Mouse (Mus musculus) midbrain, embryonic 13.5 days (tissue): ENCODE data around the gene Pgc. TPM values are rescaled to one million over a fixed set of nuclear protein-coding genes. Genes with fewer than 3 reads are reported as not detected.
A peak's percentile ranks its signal among the peaks of the same experiment; 100 is the strongest.

ENCODE experiments used
- ATAC-seq: fragments of 200-750 bp; cut with Nextera tagmentation; 2 replicates; pipeline ENCODE4 v1.8.0; 2017; ENCODE audit warnings: mild to moderate bottlenecking, moderate TSS enrichment, moderate library complexity
- H3K27ac ChIP-seq: fragments of 300-500 bp; sonication (generic); 2 replicates; pipeline ENCODE4 v1.5.1; 2015; ENCODE audit warnings: inconsistent platforms, mild to moderate bottlenecking, moderate library complexity
- H3K27me3 ChIP-seq: fragments of 300-500 bp; sonication (generic); 2 replicates; pipeline ENCODE4 v1.6.1; 2015; ENCODE audit warnings: mild to moderate bottlenecking, inconsistent platforms
- H3K36me3 ChIP-seq: fragments of 300-500 bp; sonication (generic); 2 replicates; pipeline ENCODE4 v1.6.1; 2015; ENCODE audit warnings: mild to moderate bottlenecking, inconsistent platforms
- H3K4me1 ChIP-seq: fragments of 300-500 bp; sonication (generic); replicated peaks from 2 replicates; pipeline ENCODE4 v1.6.1; 2015; ENCODE audit warnings: inconsistent platforms
- H3K4me2 ChIP-seq: fragments of 300-500 bp; sonication (generic); replicated peaks from 2 replicates; pipeline ENCODE4 v1.6.1; 2015; ENCODE audit warnings: moderate library complexity, mild to moderate bottlenecking, inconsistent platforms
- H3K4me3 ChIP-seq: fragments of 300-500 bp; sonication (generic); replicated peaks from 2 replicates; pipeline ENCODE4 v1.5.1; 2015; ENCODE audit warnings: mild to moderate bottlenecking, inconsistent platforms
- H3K9ac ChIP-seq: fragments of 300-500 bp; sonication (generic); replicated peaks from 2 replicates; pipeline ENCODE4 v1.6.1; 2015; ENCODE audit warnings: mild to moderate bottlenecking, inconsistent platforms
- H3K9me3 ChIP-seq: fragments of 300-500 bp; sonication (generic); 2 replicates; pipeline ENCODE4 v1.6.1; 2016; ENCODE audit warnings: mild to moderate bottlenecking, inconsistent platforms
- WGBS: fragments of 180-500 bp; shearing (Covaris S2); methylation state at CpG from one replicate; pipeline ENCODE4 v1.1.7; 2015; 5-methylcytosine and 5-hydroxymethylcytosine counted together
- polyA plus RNA-seq: library from polyadenylated mRNA; unstranded; fragments of >200 nt; fragmentation: Nextera tagmentation; extraction: Ambion mirVana; gene quantifications from 2 replicates; pipeline ENCODE4 v1.2.1, GENCODE M21; 2015

Pgc gene
- polyA plus RNA-seq, 1 experiment from 2014 or later, result not detected

DNA sequence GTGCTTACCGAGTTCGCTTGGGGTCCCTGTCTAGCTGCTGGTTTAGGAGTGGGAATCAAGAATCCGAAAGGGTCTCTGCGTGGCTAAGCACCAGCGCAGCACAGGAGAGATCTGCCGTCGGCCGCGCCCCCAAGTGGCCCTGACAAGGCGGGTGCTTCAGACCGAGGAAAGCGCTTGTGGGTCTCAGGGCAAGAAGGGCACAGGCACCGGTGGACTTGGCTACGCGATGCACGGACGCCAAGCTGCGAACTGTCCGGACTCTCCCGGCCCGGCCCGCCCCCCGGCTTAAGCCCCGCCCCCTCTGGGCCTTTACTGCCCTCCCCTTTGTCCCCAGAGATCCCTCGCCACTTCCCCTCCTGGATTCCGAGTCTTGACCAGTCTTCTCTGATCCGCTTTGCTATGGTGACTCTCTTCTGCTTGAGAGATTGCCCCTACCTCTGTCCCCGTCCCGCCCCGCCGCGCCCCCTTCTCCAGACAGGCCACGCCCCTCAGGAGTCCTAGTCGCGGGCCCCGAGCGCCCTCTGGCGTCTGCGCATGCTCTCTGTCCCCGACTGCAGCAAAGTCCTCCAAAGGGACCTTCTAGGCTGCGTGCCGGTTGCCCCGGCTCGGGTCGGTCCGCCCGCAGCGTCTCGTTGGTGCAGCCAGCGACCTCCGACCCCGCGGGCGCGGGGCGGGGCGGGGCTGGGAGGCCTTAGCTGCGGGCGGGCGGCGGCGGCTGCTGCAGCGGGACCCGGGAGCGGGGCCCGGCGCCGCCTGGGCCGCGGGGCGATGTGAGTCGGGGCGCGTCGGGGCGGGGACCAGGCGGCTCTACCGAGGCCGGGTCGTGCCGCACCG is 31.9 kb upstream of the Pgc start, which contains the start of gene Prickle4:
Prickle4 (minus strand) TSS at position 234 of the 834 bp plus-strand sequence.
- peak; percentile 96 for ATAC-seq
- H3K9ac ChIP-seq, result peak within 1 kb of the TSS; percentile 89
- peaks cover 8% of the 10 kb centered on the region for H3K27me3 ChIP-seq
- peaks cover 19% of the 10 kb centered on the region for H3K4me1 ChIP-seq
- peaks cover 6% of the 10 kb centered on the region; the same call in 1 of the 2 replicates for H3K36me3 ChIP-seq
- H3K27ac ChIP-seq, result peak within 1 kb of the TSS; percentile 67
- H3K9me3 ChIP-seq, result no peaks in the 10 kb centered on the region
- H3K4me3 ChIP-seq, result peak within 1 kb of the TSS; percentile 74
- H3K4me2 ChIP-seq, result peak within 1 kb of the TSS; percentile 64
- WGBS, result under 1% methylated on average over 78 of the region's 82 CpGs

GRCm38 (mm10) chr17:47695337-47695710 is 31.3 kb upstream of the Pgc start:
- Histone ChIP-seq H3K4me1 (peaks cover 17% of the 10 kb centered on the region), H3K36me3 (peaks cover 12% of the 10 kb centered on the region), H3K27ac (peak overlapping the region; percentile 67), H3K9me3 (no peaks in the 10 kb centered on the region), H3K9ac (peak overlapping the region; percentile 89), H3K4me3 (peak overlapping the region; percentile 74), H3K4me2 (peak overlapping the region; percentile 64), H3K27me3 (peaks cover 8% of the 10 kb centered on the region)
- no peak for ATAC-seq
- WGBS, result 0% methylated on average over 22 of the region's 23 CpGs

GRCm38 (mm10) chr17:47698156-47698555 is 28.5 kb upstream of the Pgc start:
- peaks cover 17% of the 10 kb centered on the region for H3K4me1 ChIP-seq
- H3K4me3 ChIP-seq, result no peak overlapping the region
- 90% methylated on average over 10 of the region's 10 CpGs for WGBS

GRCm38 (mm10) chr17:47699055-47699454 is 27.6 kb upstream of the Pgc start:
- no peak overlapping the region for H3K4me2 ChIP-seq
- peaks cover 12% of the 10 kb centered on the region for H3K4me1 ChIP-seq
- no peak overlapping the region for H3K4me3 ChIP-seq
- WGBS, result 83% methylated on average over 2 of the region's 2 CpGs
- H3K9ac ChIP-seq, result no peak overlapping the region
- H3K36me3 ChIP-seq, result peaks cover 49% of the 10 kb centered on the region
- H3K27me3 ChIP-seq, result peaks cover 8% of the 10 kb centered on the region; the same call in 1 of the 2 replicates
- no peak overlapping the region for H3K27ac ChIP-seq
- ATAC-seq, result no peak
- no peaks in the 10 kb centered on the region for H3K9me3 ChIP-seq

More at GRCm38 (mm10) chr17:47698156-47698555, 28.5 kb upstream of the Pgc start:
- peaks cover 40% of the 10 kb centered on the region for H3K36me3 ChIP-seq
- no peak for ATAC-seq
- H3K27ac ChIP-seq, result no peak overlapping the region
- peaks cover 11% of the 10 kb centered on the region for H3K27me3 ChIP-seq
- H3K4me2 ChIP-seq, result no peak overlapping the region
- H3K9ac ChIP-seq, result no peak overlapping the region; the same call in 1 of the 2 replicates
- no peaks in the 10 kb centered on the region for H3K9me3 ChIP-seq

GRCm38 (mm10) chr17:47701793-47702192 is 24.8 kb upstream of the Pgc start:
- Histone ChIP-seq H3K4me1 (no peaks in the 10 kb centered on the region), H3K4me2 (no peak overlapping the region), H3K9ac (no peak overlapping the region), H3K27ac (no peak overlapping the region), H3K27me3 (peaks cover 8% of the 10 kb centered on the region; the same call in 1 of the 2 replicates), H3K36me3 (peaks cover 55% of the 10 kb centered on the region), H3K9me3 (no peaks in the 10 kb centered on the region), H3K4me3 (no peak overlapping the region)
- ATAC-seq, result no peak
- WGBS, result 85% methylated on average over 9 of the region's 9 CpGs

DNA sequence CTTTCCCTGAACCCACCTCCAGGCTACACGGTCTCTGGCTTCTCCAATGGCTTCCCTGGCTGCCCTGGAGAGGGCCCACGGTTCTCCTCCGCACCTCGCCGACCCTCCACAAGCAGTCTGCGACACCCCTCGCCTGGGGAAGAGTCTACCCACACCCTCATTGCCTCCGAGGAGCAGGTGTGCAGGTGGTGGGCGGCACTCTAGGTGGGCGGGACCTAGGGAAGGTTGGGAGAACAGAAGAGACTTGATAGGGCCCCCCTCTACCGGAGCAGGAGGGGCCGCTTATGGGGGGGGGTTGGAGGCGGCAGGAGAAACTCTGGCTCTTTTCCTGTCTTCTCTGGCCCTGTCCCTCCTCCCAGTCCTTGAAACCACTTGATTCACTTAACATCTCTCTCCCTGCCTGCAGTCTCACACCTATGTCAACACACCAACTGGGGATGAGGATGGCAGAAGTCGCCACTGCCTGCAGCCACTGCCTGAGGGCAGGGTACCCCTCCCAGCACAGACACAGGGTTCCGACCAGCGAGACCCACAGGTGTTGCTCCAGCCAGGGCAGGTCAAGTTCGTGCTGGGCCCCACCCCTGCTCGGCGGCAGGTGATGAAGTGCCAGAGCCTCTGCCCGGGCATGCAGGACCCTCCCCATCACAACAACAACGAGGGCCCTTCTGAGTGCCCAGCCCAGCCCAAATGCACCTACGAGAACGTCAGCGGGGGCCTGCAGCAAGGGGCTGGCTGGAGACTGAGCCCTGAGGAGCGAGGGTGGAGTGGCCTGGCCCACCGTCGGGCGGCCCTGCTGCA is 23.9 kb upstream of the Pgc start:
- 49% methylated on average over 28 of the region's 28 CpGs for WGBS

DNA sequence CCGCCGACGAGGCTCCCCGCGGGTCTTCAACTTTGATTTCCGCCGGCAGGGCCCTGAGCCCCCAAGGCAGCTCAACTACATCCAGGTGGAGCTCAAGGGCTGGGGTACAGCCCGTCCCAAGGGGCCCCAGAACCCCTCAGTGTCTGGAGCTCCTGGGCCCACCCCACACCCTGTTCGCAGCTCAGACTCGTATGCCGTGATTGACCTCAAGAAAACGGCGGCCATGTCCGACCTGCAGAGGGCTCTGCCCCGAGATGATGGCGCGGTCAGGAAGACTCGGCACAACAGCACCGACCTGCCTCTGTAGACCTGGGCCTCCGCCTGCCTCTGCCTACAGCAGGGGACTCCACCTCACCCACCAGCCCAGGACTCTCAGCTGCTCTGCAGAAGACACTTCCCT is 23.1 kb upstream of the Pgc start:
- Histone ChIP-seq H3K9me3 (no peaks in the 10 kb centered on the region), H3K4me2 (no peak overlapping the region), H3K4me1 (no peaks in the 10 kb centered on the region), H3K36me3 (peaks cover 55% of the 10 kb centered on the region), H3K27me3 (peaks cover 8% of the 10 kb centered on the region; the same call in 1 of the 2 replicates), H3K4me3 (no peak overlapping the region), H3K9ac (no peak overlapping the region), H3K27ac (no peak overlapping the region)
- 35% methylated on average over 20 of the region's 20 CpGs for WGBS
- peak; percentile 13; the same call in 1 of the 2 replicates for ATAC-seq

More for the DNA sequence above, 23.9 kb upstream of the Pgc start:
- no peak overlapping the region for H3K4me3 ChIP-seq
- H3K9ac ChIP-seq, result no peak overlapping the region
- H3K36me3 ChIP-seq, result peaks cover 55% of the 10 kb centered on the region
- H3K9me3 ChIP-seq, result no peaks in the 10 kb centered on the region
- ATAC-seq, result peak; percentile 15; the same call in 1 of the 2 replicates
- H3K27me3 ChIP-seq, result peaks cover 8% of the 10 kb centered on the region; the same call in 1 of the 2 replicates
- no peak overlapping the region for H3K4me2 ChIP-seq
- no peak overlapping the region for H3K27ac ChIP-seq
- H3K4me1 ChIP-seq, result no peaks in the 10 kb centered on the region

- no peak overlapping the region for H3K27ac ChIP-seq
- WGBS, result 81% methylated on average over 4 of the region's 4 CpGs
These were observed 21.9 kb upstream of the Pgc start for GRCm38 (mm10) chr17:47704692-47705091.

DNA sequence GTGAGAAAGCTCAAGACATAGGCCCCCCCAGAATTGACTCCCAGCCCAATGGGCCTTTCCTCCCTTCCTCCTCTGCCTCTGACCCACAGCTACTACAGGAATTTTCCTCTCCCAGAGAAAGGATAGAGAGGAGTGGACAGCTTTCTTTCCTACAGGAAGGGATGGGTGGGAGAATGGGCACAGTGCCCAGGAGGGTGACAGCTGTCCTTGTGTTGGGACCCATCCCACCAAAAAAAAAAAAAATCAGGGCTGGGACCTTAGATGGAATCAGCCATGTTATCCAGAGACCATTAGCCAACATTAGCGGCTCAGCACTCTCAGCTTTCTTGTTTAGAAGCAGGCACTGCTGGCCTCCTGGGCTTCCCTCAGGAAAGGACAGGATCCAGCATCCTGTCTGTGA is 20.4 kb upstream of the Pgc start:
- H3K4me2 ChIP-seq, result no peak overlapping the region
- no peaks in the 10 kb centered on the region for H3K9me3 ChIP-seq
- peaks cover 34% of the 10 kb centered on the region for H3K36me3 ChIP-seq
- H3K4me3 ChIP-seq, result no peak overlapping the region
- H3K27me3 ChIP-seq, result peaks cover 8% of the 10 kb centered on the region; the same call in 1 of the 2 replicates
- ATAC-seq, result no peak
- no peak overlapping the region for H3K27ac ChIP-seq
- no peak overlapping the region for H3K9ac ChIP-seq
- no peaks in the 10 kb centered on the region for H3K4me1 ChIP-seq
- 84% methylated on average over 1 of the region's 1 CpGs for WGBS

More at GRCm38 (mm10) chr17:47704692-47705091, 21.9 kb upstream of the Pgc start:
- no peak overlapping the region for H3K9ac ChIP-seq
- peaks cover 8% of the 10 kb centered on the region; the same call in 1 of the 2 replicates for H3K27me3 ChIP-seq
- no peaks in the 10 kb centered on the region for H3K9me3 ChIP-seq
- no peak overlapping the region for H3K4me2 ChIP-seq
- ATAC-seq, result no peak
- no peak overlapping the region for H3K4me3 ChIP-seq
- H3K4me1 ChIP-seq, result no peaks in the 10 kb centered on the region
- peaks cover 49% of the 10 kb centered on the region for H3K36me3 ChIP-seq

DNA sequence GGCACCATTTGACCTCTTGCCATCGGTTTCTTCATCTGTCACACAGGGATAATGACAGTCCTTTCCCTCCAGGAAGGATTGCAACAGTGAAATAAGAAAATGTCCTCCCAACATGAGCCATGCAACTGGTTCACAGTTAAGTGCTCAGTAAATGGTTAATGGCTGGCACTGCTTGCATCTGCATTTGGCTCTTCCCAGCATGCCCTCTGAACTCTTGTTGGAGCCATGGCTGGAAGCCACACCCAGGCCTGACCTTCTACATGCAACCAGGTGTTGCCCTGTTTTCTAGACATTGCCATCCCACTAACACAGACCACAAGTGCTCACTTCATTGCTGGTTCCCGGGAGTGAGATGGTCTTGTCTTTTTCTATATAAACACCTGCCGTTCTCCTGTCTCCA is 18.7 kb upstream of the Pgc start:
- Histone ChIP-seq H3K36me3 (peaks cover 17% of the 10 kb centered on the region), H3K9me3 (no peaks in the 10 kb centered on the region), H3K27me3 (peaks cover 2% of the 10 kb centered on the region; the same call in 1 of the 2 replicates), H3K4me1 (no peaks in the 10 kb centered on the region), H3K27ac (no peak overlapping the region), H3K4me3 (no peak overlapping the region), H3K9ac (no peak overlapping the region), H3K4me2 (no peak overlapping the region)
- WGBS, result 83% methylated on average over 3 of the region's 3 CpGs
- ATAC-seq, result no peak

DNA sequence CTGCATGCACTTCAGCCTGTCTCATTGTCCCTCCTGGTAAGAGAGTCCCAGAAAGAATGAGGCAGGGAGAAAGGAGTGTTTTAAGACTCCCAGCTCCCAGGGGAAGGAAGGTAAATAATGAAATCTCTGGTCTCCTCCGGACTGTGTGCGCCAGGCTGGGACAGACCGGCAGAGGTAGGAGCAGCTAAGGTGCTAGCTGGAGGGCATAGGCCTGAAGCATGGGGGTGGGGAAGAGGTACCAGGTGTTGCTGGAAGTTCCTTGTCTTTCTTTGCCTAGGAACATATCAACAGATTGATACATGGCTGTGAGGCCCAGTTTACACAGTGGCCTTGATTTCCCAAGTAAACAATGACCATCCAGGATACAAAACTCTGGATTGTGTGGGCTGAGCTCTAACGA is 17.7 kb upstream of the Pgc start:
- 77% methylated on average over 4 of the region's 4 CpGs for WGBS
- H3K9ac ChIP-seq, result no peak overlapping the region
- ATAC-seq, result no peak
- H3K4me2 ChIP-seq, result no peak overlapping the region
- peaks cover 6% of the 10 kb centered on the region; the same call in 1 of the 2 replicates for H3K36me3 ChIP-seq
- no peak overlapping the region for H3K4me3 ChIP-seq
- no peak overlapping the region for H3K27ac ChIP-seq
- no peaks in the 10 kb centered on the region for H3K9me3 ChIP-seq
- no peaks in the 10 kb centered on the region for H3K4me1 ChIP-seq
- no peaks in the 10 kb centered on the region for H3K27me3 ChIP-seq

DNA sequence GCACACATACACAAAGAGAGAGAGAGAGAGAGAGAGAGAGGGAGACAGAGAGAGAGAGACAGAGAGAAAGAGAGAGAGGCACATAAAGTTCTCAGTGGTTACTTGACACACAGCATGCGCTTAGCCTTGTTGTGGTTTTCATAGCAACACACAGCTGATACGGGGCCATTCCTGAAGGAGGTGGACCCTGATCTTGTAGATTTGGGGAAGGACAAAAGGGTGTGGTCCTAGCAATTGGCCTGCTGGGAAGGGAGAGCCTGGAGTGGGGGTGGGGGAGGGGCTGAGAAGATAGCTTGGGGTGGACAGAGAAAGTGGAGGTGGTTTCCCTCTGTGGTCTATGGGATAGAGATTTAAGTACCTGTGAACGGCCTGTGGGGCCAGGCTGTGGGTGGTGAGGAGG is 16.6 kb upstream of the Pgc start:
- Histone ChIP-seq H3K9me3 (no peaks in the 10 kb centered on the region), H3K27me3 (no peaks in the 10 kb centered on the region), H3K27ac (no peak overlapping the region), H3K36me3 (no peaks in the 10 kb centered on the region), H3K4me2 (no peak overlapping the region), H3K4me3 (no peak overlapping the region), H3K9ac (no peak overlapping the region), H3K4me1 (no peaks in the 10 kb centered on the region)
- whole genome bisulfite sequencing, result 84% methylated on average over 3 of the region's 3 CpGs
- no peak for ATAC-seq
